Mouse (Mus musculus): ENCODE data around the gene Tspan9.

DNA sequence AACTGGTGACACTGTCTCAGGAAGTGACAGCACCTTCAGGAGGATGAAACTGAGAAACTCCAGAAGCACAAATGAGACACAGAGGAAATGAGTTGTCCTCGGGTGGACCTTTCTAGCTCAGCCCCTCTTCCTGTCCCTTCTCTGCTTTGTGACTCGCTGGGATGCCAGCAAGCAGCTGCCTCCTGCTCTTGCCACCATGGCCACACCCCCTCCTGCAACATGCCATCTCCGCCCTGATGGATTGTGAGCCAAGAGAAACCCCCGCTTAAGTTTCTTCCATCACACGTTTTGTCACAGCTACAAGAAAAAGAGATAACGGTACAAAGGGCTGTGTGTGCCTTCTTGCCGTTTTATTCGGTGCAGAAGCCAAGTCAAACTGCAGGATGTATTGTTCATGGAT is 137.2 kb downstream of the Tspan9 start:
- TF ChIP-seq POLR2A (IDR thresholded peaks at IDR 0.05; ENCODE audit: extremely low read depth, insufficient read depth, low read length) (no peak), CTCF (IDR thresholded peaks at IDR 0.05; ENCODE audit: low read depth, low read length) (no peak)
